ENCODE assay signal across 27 mouse cellular contexts in the genomic region with DNA sequence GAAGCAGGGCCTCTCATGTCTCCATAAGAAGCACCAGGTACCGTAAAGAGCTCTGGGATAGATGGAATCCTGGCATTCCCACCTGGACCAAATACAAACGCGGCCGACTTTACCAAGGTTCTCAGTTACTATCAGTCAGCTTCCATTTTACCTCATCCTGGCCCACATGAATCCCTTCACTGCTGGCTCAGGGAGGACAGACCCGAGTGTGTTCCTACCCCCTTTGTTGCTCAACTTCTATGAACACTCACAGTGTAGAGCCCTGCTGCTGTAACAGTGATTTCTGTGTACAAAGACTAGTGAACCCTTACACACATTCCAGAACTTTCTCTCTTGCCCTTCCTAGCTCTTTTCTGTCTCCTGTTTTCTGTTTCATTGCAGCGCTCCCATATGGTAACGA.
"Had no signal": no experiment of that assay in that cellular context is flagged by ENCODE, and none has a peak within 500 bp of the region (broad histone marks: within the 10 kb centered on the region; RNA-seq: fewer than 3 reads in every experiment).

No protein-coding gene starts in this region.

- H3K36me3 ChIP-seq: limb, embryonic 10.5 days; limb, embryonic 12.5 days; limb, embryonic 13.5 days; limb, embryonic 15.5 days; liver, embryonic 12.5 days; liver, embryonic 13.5 days; liver, embryonic 15.5 days; lung, embryonic 15.5 days; midbrain, embryonic 10.5 days; midbrain, embryonic 12.5 days; midbrain, embryonic 13.5 days; midbrain, embryonic 15.5 days; neural tube, embryonic 12.5 days had no signal

- H3K27me3 ChIP-seq: limb, embryonic 12.5 days; limb, embryonic 13.5 days; limb, embryonic 15.5 days; liver, embryonic 12.5 days; liver, embryonic 13.5 days; liver, embryonic 15.5 days; lung, embryonic 15.5 days; megakaryocyte, embryonic 14.5 days; midbrain, embryonic 12.5 days; midbrain, embryonic 13.5 days; midbrain, embryonic 15.5 days; neural tube, embryonic 12.5 days had no signal

- H3K9me3 ChIP-seq: limb, embryonic 10.5 days; limb, embryonic 12.5 days; limb, embryonic 13.5 days; limb, embryonic 15.5 days; liver, embryonic 12.5 days; liver, embryonic 13.5 days; liver, embryonic 15.5 days; lung, embryonic 15.5 days; megakaryocyte, embryonic 14.5 days; midbrain, embryonic 10.5 days; midbrain, embryonic 12.5 days; midbrain, embryonic 13.5 days; midbrain, embryonic 15.5 days; neural tube, embryonic 12.5 days had no signal

- H3K4me2 ChIP-seq: limb, embryonic 12.5 days; limb, embryonic 13.5 days; limb, embryonic 15.5 days; liver, embryonic 11.5 days; liver, embryonic 12.5 days; liver, embryonic 13.5 days; liver, embryonic 15.5 days; lung, embryonic 14.5 days; lung, embryonic 15.5 days; midbrain, embryonic 11.5 days; midbrain, embryonic 12.5 days; midbrain, embryonic 13.5 days; midbrain, embryonic 15.5 days; neural tube, embryonic 12.5 days had no signal

- H3K4me1 ChIP-seq: limb, embryonic 10.5 days; limb, embryonic 12.5 days; limb, embryonic 15.5 days; liver, embryonic 12.5 days; liver, embryonic 13.5 days; liver, embryonic 15.5 days; megakaryocyte, embryonic 14.5 days had no signal

- DNase-seq: left cerebral cortex, postnatal 4 days; liver; liver, embryonic 13.5 days; liver, postnatal 0 days; lung, adult 2 months; midbrain, embryonic 14.5 days had no signal

- H3K4me3 ChIP-seq: left cerebral cortex, adult 2 months; limb, embryonic 10.5 days; limb, embryonic 12.5 days; limb, embryonic 13.5 days; limb, embryonic 15.5 days; liver, embryonic 12.5 days; liver, embryonic 13.5 days; liver, embryonic 15.5 days; lung, embryonic 15.5 days; megakaryocyte, embryonic 14.5 days; midbrain, embryonic 10.5 days; midbrain, embryonic 12.5 days; midbrain, embryonic 13.5 days; midbrain, embryonic 15.5 days; myocyte; neural tube, embryonic 12.5 days had no signal

- H3K27ac ChIP-seq: left cerebral cortex, adult 2 months; limb, embryonic 10.5 days; limb, embryonic 12.5 days; limb, embryonic 13.5 days; limb, embryonic 15.5 days; liver, embryonic 12.5 days; liver, embryonic 13.5 days; liver, embryonic 14.5 days; liver, embryonic 15.5 days; lung, embryonic 15.5 days; macrophage; midbrain, embryonic 10.5 days; midbrain, embryonic 12.5 days; midbrain, embryonic 13.5 days; midbrain, embryonic 15.5 days; neural tube, embryonic 12.5 days had no signal

- H3K9ac ChIP-seq: limb, embryonic 12.5 days; limb, embryonic 13.5 days; limb, embryonic 15.5 days; liver, embryonic 12.5 days; liver, embryonic 13.5 days; liver, embryonic 14.5 days; liver, embryonic 15.5 days; liver, postnatal 0 days; lung, embryonic 14.5 days; lung, embryonic 15.5 days; midbrain, embryonic 12.5 days; midbrain, embryonic 13.5 days; midbrain, embryonic 15.5 days; neural tube, embryonic 12.5 days had no signal

- ATAC-seq: liver, embryonic 12.5 days; liver, postnatal 0 days; midbrain, embryonic 13.5 days; midbrain, embryonic 15.5 days; midbrain, embryonic 16.5 days had no signal
